Mouse (Mus musculus) lung, embryonic 14.5 days (tissue): Measurements from ENCODE around the gene Mrps23. TPM values are rescaled to one million over a fixed set of nuclear protein-coding genes. Genes with fewer than 3 reads are reported as not detected.
A peak's percentile ranks its signal among the peaks of the same experiment; 100 is the strongest.

Source experiments
- ATAC-seq: fragments of 200-750 bp; cut with Nextera tagmentation; 2 replicates; pipeline ENCODE4 v1.8.0; 2017; ENCODE audit warnings: mild to moderate bottlenecking, moderate TSS enrichment, moderate library complexity; ENCODE audit not compliant: insufficient read depth
- DNase-seq: peaks from one replicate; pipeline ENCODE4 v3.0.0-alpha.2; 2015
- H3K27ac ChIP-seq: fragments of 300-500 bp; sonication (generic); 2 replicates; pipeline ENCODE4 v1.5.1; 2014; ENCODE audit warnings: low read depth, mild to moderate bottlenecking, moderate library complexity
- H3K27me3 ChIP-seq: fragments of 300-500 bp; sonication (generic); 2 replicates; pipeline ENCODE4 v1.6.1; 2014; ENCODE audit warnings: low read length, control low read depth; ENCODE audit not compliant: insufficient read depth
- H3K36me3 ChIP-seq: fragments of 300-500 bp; sonication (generic); 2 replicates; pipeline ENCODE4 v1.6.1; 2014; ENCODE audit warnings: control low read depth; ENCODE audit not compliant: insufficient read depth
- H3K4me1 ChIP-seq: fragments of 300-500 bp; sonication (generic); 2 replicates; pipeline ENCODE4 v1.6.1; 2014; ENCODE audit warnings: antibody characterized with exemption, control low read depth; ENCODE audit not compliant: insufficient read depth
- H3K4me2 ChIP-seq: fragments of 300-500 bp; sonication (generic); 2 replicates; pipeline ENCODE4 v1.6.1; 2014; ENCODE audit warnings: mild to moderate bottlenecking
- H3K4me3 ChIP-seq: fragments of 300-500 bp; sonication (generic); 2 replicates; pipeline ENCODE4 v1.5.1; 2014; ENCODE audit warnings: low read depth, low read length
- H3K9ac ChIP-seq: fragments of 300-500 bp; sonication (generic); 2 replicates; pipeline ENCODE4 v1.6.1; 2014
- H3K9me3 ChIP-seq: fragments of 300-500 bp; sonication (generic); 2 replicates; pipeline ENCODE4 v1.6.1; 2016; ENCODE audit warnings: low read depth, low read length, control low read depth
- CTCF ChIP-seq: IDR thresholded peaks from 2 replicates; pipeline ENCODE4 v1.5.1; 2016; ENCODE audit warnings: antibody characterized with exemption, low read depth
- WGBS: fragments of 180-500 bp; shearing (Covaris S2); extraction: QIAGEN DNeasy Blood & Tissue Kit; methylation state at CpG from one replicate; pipeline ENCODE4 v1.1.7; 2014; 5-methylcytosine and 5-hydroxymethylcytosine counted together
- polyA plus RNA-seq: library from polyadenylated mRNA; unstranded; fragments of >200 nt; fragmentation: Nextera tagmentation; extraction: Ambion mirVana; gene quantifications from 2 replicates; pipeline ENCODE4 v1.2.1, GENCODE M21; 2014

The Mrps23 gene
- polyA plus RNA-seq, 1 experiment from 2014 or later: 55.1 TPM

- ATAC-seq (peak; percentile 92), DNase-seq (peak; percentile 90)
- peak; percentile 97 for TF ChIP-seq CTCF
- Histone ChIP-seq H3K4me2 (peak overlapping the region; percentile 53), H3K4me1 (peaks cover 9% of the 10 kb centered on the region; the same call in 1 of the 2 replicates), H3K36me3 (peaks cover 21% of the 10 kb centered on the region), H3K9ac (peak overlapping the region; percentile 33), H3K9me3 (no peaks in the 10 kb centered on the region), H3K27ac (peak overlapping the region; percentile 77), H3K4me3 (peak overlapping the region; percentile 19; the same call in 1 of the 2 replicates), H3K27me3 (no peaks in the 10 kb centered on the region; the same call in 1 of the 2 replicates)
- 12% methylated on average over 25 of the region's 25 CpGs for WGBS
Measured at GRCm38 (mm10) chr11:88187417-88188133, 16.6 kb upstream of the Mrps23 start.

GRCm38 (mm10) chr11:88188216-88188615 is 16.0 kb upstream of the Mrps23 start:
- Histone ChIP-seq H3K4me2 (peak overlapping the region; percentile 53), H3K27ac (peak overlapping the region; percentile 77; the same call in 1 of the 2 replicates), H3K27me3 (peaks cover 6% of the 10 kb centered on the region), H3K9ac (no peak overlapping the region), H3K4me3 (no peak overlapping the region), H3K36me3 (peaks cover 15% of the 10 kb centered on the region), H3K4me1 (peaks cover 9% of the 10 kb centered on the region; the same call in 1 of the 2 replicates), H3K9me3 (no peaks in the 10 kb centered on the region)
- no peak for DNase-seq
- no peak for TF ChIP-seq CTCF
- ATAC-seq: no peak
- 57% methylated on average over 8 of the region's 8 CpGs for WGBS

- WGBS: 84% methylated on average over 7 of the region's 7 CpGs
- Histone ChIP-seq H3K9ac (no peak overlapping the region), H3K27me3 (peaks cover 10% of the 10 kb centered on the region), H3K9me3 (no peaks in the 10 kb centered on the region), H3K36me3 (peaks cover 11% of the 10 kb centered on the region), H3K4me1 (peaks cover 13% of the 10 kb centered on the region), H3K4me2 (no peak overlapping the region), H3K4me3 (no peak overlapping the region), H3K27ac (no peak overlapping the region)
- no peak for TF ChIP-seq CTCF
- DNase-seq (no peak), ATAC-seq (no peak)
Measured at GRCm38 (mm10) chr11:88188635-88189034, 15.6 kb upstream of the Mrps23 start.

GRCm38 (mm10) chr11:88192595-88192994 is 11.6 kb upstream of the Mrps23 start:
- TF ChIP-seq CTCF: peak; percentile 45
- ATAC-seq (peak; percentile 59), DNase-seq (peak; percentile 77)

GRCm38 (mm10) chr11:88193098-88193823 is 10.9 kb upstream of the Mrps23 start:
- Histone ChIP-seq H3K36me3 (no peaks in the 10 kb centered on the region), H3K4me1 (peaks cover 9% of the 10 kb centered on the region; the same call in 1 of the 2 replicates), H3K9me3 (no peaks in the 10 kb centered on the region), H3K9ac (peak overlapping the region; percentile 11; the same call in 1 of the 2 replicates), H3K4me3 (peak overlapping the region; percentile 15), H3K27me3 (peaks cover 24% of the 10 kb centered on the region), H3K4me2 (peak overlapping the region; percentile 53), H3K27ac (no peak overlapping the region)
- WGBS: 6% methylated on average over 34 of the region's 34 CpGs
- TF ChIP-seq CTCF: no peak
- DNase-seq: no peak
- no peak for ATAC-seq

More at GRCm38 (mm10) chr11:88192595-88192994, 11.6 kb upstream of the Mrps23 start:
- no peak overlapping the region for H3K27ac ChIP-seq
- no peak overlapping the region for H3K4me2 ChIP-seq
- no peak overlapping the region for H3K9ac ChIP-seq
- no peaks in the 10 kb centered on the region for H3K36me3 ChIP-seq
- peaks cover 24% of the 10 kb centered on the region for H3K27me3 ChIP-seq
- 11% methylated on average over 4 of the region's 4 CpGs for WGBS
- no peak overlapping the region for H3K4me3 ChIP-seq
- H3K9me3 ChIP-seq: no peaks in the 10 kb centered on the region
- H3K4me1 ChIP-seq: peaks cover 8% of the 10 kb centered on the region; the same call in 1 of the 2 replicates

GRCm38 (mm10) chr11:88193824-88194696 is 10.1 kb upstream of the Mrps23 start:
- DNase-seq: peak; percentile 59

More at GRCm38 (mm10) chr11:88193824-88194696, 10.1 kb upstream of the Mrps23 start:
- peaks cover 9% of the 10 kb centered on the region; the same call in 1 of the 2 replicates for H3K4me1 ChIP-seq
- TF ChIP-seq CTCF: no peak
- no peak overlapping the region for H3K27ac ChIP-seq
- ATAC-seq: no peak
- no peaks in the 10 kb centered on the region for H3K36me3 ChIP-seq
- peaks cover 24% of the 10 kb centered on the region for H3K27me3 ChIP-seq
- peak overlapping the region; percentile 53 for H3K4me2 ChIP-seq
- H3K9ac ChIP-seq: 0 out of 2 replicates have a peak overlapping the region, but pooled peaks have one; percentile 11
- no peaks in the 10 kb centered on the region for H3K9me3 ChIP-seq
- peak overlapping the region; percentile 15 for H3K4me3 ChIP-seq
- WGBS: 12% methylated on average over 29 of the region's 29 CpGs
